Mouse (Mus musculus): Measurements from ENCODE around the gene Clasp1. TPM values are rescaled to one million over a fixed set of nuclear protein-coding genes. Genes with fewer than 3 reads are reported as not detected.

The Clasp1 gene
- polyA plus RNA-seq, 1 experiment from 2014 or later: 77.7 TPM

DNA sequence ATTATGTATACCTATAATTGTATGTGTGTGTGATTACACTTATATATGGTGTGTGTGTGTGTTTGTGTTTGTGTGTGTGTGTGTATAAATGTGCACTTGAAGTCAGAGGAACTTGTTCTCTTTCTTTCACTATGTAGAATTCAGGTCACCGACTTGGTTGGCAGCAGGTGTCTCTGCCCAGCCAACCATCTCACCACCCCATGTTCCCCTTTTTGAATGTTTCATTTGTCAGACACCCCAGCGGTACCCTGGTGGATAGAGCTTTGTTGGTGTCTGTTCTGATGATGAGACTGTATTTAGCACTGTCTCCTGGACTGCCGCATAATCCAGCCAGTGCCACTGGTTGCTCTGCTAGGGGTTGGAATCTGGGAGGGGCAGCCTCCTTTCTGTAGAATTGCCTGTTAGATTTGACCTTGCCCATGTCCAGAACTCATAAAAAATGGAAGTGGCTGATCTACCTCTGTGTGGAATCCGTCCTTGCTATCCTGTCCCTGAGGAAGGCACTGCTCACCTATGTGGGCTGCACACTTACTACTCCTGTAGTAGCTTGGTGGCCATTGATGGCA, 244.6 kb downstream of the Clasp1 start:
- no peak overlapping the region for H3K4me3 ChIP-seq (replicated peaks)
- no peaks in the 10 kb centered on the region; the same call in 1 of the 2 replicates for H3K4me1 ChIP-seq (replicated peaks)
- 75% methylated on average over 4 of the region's 4 CpGs for WGBS
- H3K9me3 ChIP-seq: no peaks in the 10 kb centered on the region
- no peak overlapping the region for H3K9ac ChIP-seq (replicated peaks)
- no peaks in the 10 kb centered on the region for H3K36me3 ChIP-seq
- ATAC-seq (ENCODE audit: insufficient number of reproducible peaks, insufficient read depth, low FRiP score, low TSS enrichment, low read depth): no peak
- no peak overlapping the region for H3K27ac ChIP-seq
- H3K27me3 ChIP-seq: peaks cover 9% of the 10 kb centered on the region
- no peak overlapping the region for H3K4me2 ChIP-seq

DNA sequence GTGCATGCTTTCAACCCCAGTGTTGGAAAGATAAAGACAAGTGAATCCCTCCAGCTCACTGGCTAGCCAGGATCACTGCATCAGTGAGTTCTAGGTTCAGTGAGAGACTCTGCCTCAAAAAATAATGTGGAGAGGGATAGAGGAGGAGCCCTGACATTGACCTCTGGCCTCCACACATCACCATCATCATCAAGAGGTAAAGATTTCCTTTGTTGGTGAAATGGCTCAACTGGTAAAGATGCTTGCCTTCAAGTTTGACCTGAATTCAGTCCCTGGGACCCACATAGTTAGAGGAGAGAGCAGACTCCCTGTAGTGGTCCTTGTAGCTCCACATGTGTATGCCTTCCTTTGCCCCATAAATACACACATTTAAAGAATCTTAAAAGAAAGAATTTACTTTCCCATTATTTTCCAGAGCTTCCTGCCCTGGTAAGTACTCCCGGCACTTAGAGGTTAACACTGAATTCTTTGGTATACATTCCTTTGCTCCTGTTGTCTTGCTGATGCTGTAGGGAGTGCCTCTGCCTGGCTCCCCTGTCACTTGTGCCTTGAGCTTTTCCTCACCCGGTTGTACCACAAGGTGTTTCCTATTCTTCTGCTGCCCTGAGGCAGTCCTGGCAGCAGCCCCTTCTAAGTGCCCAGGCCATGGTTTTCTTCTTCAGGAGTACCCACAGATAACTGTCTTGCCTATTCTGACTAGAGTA, 253.6 kb downstream of the Clasp1 start:
- Histone ChIP-seq H3K27ac (no peak overlapping the region), H3K9me3 (no peaks in the 10 kb centered on the region), H3K27me3 (no peaks in the 10 kb centered on the region), H3K4me3 (replicated peaks) (no peak overlapping the region), H3K36me3 (no peaks in the 10 kb centered on the region), H3K9ac (replicated peaks) (no peak overlapping the region), H3K4me1 (replicated peaks) (no peaks in the 10 kb centered on the region), H3K4me2 (no peak overlapping the region)
- no peak for ATAC-seq (ENCODE audit: insufficient number of reproducible peaks, insufficient read depth, low FRiP score, low TSS enrichment, low read depth)
- 69% methylated on average over 2 of the region's 2 CpGs for WGBS

DNA sequence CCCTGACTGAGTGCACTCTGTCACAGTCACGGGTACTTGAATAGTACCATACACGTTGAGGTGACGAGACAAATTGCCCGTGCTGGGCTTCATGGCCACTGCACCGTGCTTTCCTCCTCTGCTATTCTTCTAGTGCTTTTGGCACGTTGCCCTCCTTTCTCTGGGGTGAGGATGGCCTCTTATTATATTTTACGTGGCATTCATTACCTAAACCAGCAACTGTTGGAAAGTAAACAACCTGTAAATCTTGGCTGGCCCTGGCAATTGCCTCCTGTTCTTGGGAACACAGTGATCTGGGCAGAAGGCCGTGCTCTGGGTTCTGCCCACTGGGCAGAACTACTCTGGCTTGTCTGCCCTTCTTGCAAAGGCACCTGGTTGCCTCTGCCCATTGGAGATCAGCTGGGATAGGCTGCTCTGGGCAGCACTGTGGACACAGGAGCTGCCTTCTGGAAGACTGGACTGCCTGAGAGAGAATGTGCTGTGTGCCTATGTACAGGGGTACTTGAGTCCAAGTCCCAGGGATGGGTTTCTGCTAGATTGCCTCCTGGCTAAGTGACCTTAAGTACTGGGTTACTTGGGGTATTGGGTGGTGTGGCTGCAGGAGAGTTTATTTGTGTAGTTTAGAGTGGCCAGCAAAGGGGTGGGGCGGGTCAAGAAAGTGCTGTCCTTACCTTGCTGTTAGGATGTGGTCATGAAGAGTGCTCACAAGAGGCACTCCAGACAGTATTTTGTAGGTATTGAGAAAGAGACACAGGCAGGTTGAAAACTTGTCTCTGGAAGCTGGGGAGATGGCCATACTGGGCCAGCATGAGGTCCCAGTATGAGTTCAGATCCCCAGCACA, 254.5 kb downstream of the Clasp1 start:
- Histone ChIP-seq H3K9ac (replicated peaks) (no peak overlapping the region), H3K36me3 (no peaks in the 10 kb centered on the region), H3K4me3 (replicated peaks) (no peak overlapping the region), H3K9me3 (no peaks in the 10 kb centered on the region), H3K4me2 (no peak overlapping the region), H3K27ac (no peak overlapping the region), H3K4me1 (replicated peaks) (no peaks in the 10 kb centered on the region), H3K27me3 (no peaks in the 10 kb centered on the region)
- no peak for ATAC-seq (ENCODE audit: insufficient number of reproducible peaks, insufficient read depth, low FRiP score, low TSS enrichment, low read depth)
- 66% methylated on average over 9 of the region's 9 CpGs for WGBS

DNA sequence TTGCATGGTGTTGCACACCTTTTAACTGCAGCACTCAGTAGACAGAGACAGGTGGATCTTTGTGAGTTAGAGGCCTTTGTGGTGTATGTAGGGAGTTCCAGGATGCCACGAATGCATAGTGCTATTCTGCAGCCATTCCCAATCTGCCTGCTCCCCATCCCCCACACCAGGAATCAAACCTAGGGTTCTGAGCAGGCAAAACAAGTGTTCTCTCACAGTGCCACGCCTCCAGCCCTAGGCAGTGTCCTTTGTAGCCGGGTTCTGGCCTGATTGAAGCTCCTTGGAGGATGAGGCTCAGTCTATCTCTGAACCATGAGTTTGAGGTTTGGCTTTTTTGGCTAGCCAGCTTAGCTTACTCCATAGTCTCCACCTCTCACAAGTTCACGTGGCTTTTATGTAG, 256.8 kb downstream of the Clasp1 start:
- 68% methylated on average over 4 of the region's 4 CpGs for WGBS
- Histone ChIP-seq H3K27ac (no peak overlapping the region), H3K4me2 (no peak overlapping the region), H3K4me1 (replicated peaks) (no peaks in the 10 kb centered on the region), H3K4me3 (replicated peaks) (no peak overlapping the region), H3K9me3 (no peaks in the 10 kb centered on the region), H3K36me3 (no peaks in the 10 kb centered on the region), H3K27me3 (no peaks in the 10 kb centered on the region), H3K9ac (replicated peaks) (no peak overlapping the region)
- no peak for ATAC-seq (ENCODE audit: insufficient number of reproducible peaks, insufficient read depth, low FRiP score, low TSS enrichment, low read depth)

DNA sequence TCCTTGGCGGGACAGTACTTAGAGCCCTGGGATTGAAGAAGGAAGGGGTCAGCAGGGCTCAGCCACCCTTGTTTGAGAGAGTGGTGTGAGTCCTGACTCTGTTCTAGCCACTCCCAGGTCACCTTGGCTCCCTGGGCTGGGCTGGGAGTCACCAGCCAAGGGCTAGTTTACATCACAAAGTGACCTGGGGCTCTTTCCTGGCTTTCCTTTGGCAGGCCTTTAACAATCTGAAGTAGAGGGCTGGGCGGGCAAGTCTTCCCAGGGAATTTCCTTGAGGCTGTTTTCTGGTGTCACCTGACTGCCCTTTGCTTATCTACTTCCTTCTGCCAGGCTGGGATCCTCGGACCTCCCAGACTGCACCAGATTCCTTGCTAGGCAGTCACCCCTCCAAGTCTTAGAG, 259.2 kb downstream of the Clasp1 start:
- Histone ChIP-seq H3K9ac (replicated peaks) (no peak overlapping the region), H3K4me1 (replicated peaks) (no peaks in the 10 kb centered on the region), H3K27me3 (no peaks in the 10 kb centered on the region), H3K4me2 (no peak overlapping the region), H3K36me3 (no peaks in the 10 kb centered on the region), H3K4me3 (replicated peaks) (no peak overlapping the region), H3K9me3 (no peaks in the 10 kb centered on the region), H3K27ac (no peak overlapping the region)
- no peak for ATAC-seq (ENCODE audit: insufficient number of reproducible peaks, insufficient read depth, low FRiP score, low TSS enrichment, low read depth)
- WGBS: 9% methylated on average over 3 of the region's 3 CpGs

DNA sequence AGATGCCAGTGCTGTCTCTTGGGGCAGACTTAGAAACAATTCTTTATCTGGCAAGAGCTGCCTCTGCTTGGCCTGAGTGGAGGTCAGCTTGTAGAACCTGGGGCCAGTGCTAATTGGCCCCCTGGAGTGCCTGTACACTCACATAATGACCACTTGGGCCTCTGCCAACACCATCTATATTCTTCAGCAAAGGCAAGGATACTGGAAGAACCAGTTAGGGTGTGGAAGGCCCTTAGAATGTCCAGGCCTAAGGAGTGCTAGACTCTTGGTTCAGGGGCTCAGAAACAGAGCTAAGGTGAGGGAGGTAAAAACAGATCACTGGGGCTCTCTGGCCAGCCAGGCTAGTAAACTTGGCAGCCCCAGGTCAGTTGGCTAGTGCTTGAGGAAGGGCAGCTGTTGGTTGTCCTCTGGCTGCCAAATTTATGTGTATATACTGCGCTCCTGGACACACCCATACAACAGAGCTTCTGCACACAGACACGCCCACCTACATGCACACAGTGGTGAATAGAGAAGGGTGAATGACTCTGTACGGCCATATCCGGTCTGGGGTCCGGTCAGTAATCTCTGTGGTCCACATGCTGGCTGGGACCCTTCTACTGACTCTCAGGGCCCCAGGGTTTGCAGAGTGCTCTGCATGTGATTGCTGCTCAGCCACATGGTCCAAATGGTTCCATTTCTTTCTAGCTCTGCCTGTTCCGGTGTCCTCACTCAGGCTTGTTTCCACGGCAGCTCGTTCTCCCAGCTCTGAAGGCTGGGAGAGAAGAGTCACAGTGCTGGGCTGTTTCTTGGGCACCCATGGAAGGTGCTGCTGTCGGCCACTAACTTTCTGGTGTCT, 261.3 kb downstream of the Clasp1 start:
- no peaks in the 10 kb centered on the region for H3K36me3 ChIP-seq
- H3K4me1 ChIP-seq (replicated peaks): no peaks in the 10 kb centered on the region
- H3K27ac ChIP-seq: no peak overlapping the region
- no peak for ATAC-seq (ENCODE audit: insufficient number of reproducible peaks, insufficient read depth, low FRiP score, low TSS enrichment, low read depth)
- H3K27me3 ChIP-seq: no peaks in the 10 kb centered on the region
- no peaks in the 10 kb centered on the region for H3K9me3 ChIP-seq
- H3K4me2 ChIP-seq: no peak overlapping the region
- H3K4me3 ChIP-seq (replicated peaks): no peak overlapping the region
- WGBS: 79% methylated on average over 9 of the region's 9 CpGs
- H3K9ac ChIP-seq (replicated peaks): no peak overlapping the region

DNA sequence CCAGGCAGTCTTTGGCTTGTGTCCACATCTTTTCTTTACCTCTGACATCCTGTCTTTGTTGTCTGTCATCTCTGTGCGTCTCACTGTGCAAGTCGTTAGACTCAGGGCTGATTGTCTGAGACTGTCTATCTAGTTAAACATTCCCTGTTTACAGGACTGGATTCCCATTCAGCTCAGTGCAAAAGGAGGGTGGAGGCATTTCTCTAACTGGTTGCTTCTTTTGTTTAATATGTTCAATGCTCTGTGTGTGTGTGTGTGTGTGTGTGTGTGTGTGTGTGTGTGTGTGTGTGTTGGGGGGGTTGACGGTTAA, 261.9 kb downstream of the Clasp1 start:
- Histone ChIP-seq H3K4me1 (replicated peaks) (no peaks in the 10 kb centered on the region), H3K9me3 (no peaks in the 10 kb centered on the region), H3K4me2 (no peak overlapping the region), H3K27ac (no peak overlapping the region), H3K36me3 (no peaks in the 10 kb centered on the region), H3K4me3 (replicated peaks) (no peak overlapping the region), H3K27me3 (no peaks in the 10 kb centered on the region), H3K9ac (replicated peaks) (no peak overlapping the region)
- 79% methylated on average over 3 of the region's 3 CpGs for WGBS
- no peak for ATAC-seq (ENCODE audit: insufficient number of reproducible peaks, insufficient read depth, low FRiP score, low TSS enrichment, low read depth)

DNA sequence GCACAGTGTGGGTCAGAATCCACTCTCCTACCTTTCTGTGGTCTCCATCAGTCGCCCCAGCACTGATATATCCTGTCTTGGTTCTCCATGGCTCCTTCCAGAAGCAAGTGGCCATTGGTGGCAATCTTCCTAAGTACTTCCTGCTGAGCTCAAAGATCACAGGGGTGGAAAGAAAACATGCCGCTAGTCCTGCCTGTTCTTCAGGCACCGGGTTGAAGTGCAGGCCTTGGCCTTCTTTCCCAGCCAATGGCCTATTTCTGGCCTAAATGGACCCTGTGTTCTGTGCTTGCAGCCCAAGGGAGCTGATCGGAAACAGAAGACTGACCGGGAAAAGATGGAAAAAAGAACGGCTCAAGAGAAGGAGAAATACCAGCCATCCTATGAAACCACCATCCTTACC, 269.9 kb downstream of the Clasp1 start:
- no peaks in the 10 kb centered on the region for H3K9me3 ChIP-seq
- no peaks in the 10 kb centered on the region for H3K36me3 ChIP-seq
- H3K27ac ChIP-seq: no peak overlapping the region
- no peak for ATAC-seq (ENCODE audit: insufficient number of reproducible peaks, insufficient read depth, low FRiP score, low TSS enrichment, low read depth)
- no peak overlapping the region for H3K9ac ChIP-seq (replicated peaks)
- H3K4me1 ChIP-seq (replicated peaks): no peaks in the 10 kb centered on the region; the same call in 1 of the 2 replicates
- 79% methylated on average over 6 of the region's 6 CpGs for WGBS
- H3K4me2 ChIP-seq: no peak overlapping the region
- H3K27me3 ChIP-seq: no peaks in the 10 kb centered on the region
- no peak overlapping the region for H3K4me3 ChIP-seq (replicated peaks)

DNA sequence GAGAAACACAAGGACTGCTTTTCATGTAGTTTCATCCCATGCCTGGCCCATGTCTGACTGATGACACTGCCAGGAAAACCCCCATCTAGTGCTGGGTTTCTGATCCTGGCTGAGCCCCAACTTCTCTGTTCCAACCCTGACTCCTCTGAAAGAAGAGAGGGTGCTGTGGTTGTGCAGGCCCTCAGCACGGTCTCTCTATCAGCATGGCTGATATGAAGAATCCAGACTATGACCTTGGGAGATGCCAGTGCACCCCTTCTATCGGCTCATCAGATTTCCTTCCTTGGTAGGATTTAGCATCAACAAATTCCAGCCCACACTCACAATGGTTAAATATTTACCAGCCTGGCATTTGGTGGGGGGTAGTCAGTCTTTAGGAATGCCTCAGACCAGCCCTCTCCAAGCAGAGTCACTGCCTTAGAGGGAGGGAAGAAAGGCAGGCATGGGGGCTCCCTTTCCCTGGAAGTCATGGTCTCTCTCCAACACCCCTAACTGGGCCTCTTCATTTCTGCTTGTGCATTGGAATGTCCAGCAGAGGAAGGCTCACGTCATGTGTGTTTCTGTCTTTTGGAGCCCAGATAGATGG, 272.1 kb downstream of the Clasp1 start:
- H3K9me3 ChIP-seq: no peaks in the 10 kb centered on the region
- no peaks in the 10 kb centered on the region for H3K27me3 ChIP-seq
- H3K27ac ChIP-seq: no peak overlapping the region
- WGBS: 71% methylated on average over 3 of the region's 3 CpGs
- H3K36me3 ChIP-seq: no peaks in the 10 kb centered on the region
- no peak overlapping the region for H3K4me3 ChIP-seq (replicated peaks)
- no peaks in the 10 kb centered on the region; the same call in 1 of the 2 replicates for H3K4me1 ChIP-seq (replicated peaks)
- no peak overlapping the region for H3K9ac ChIP-seq (replicated peaks)
- ATAC-seq (ENCODE audit: insufficient number of reproducible peaks, insufficient read depth, low FRiP score, low TSS enrichment, low read depth): no peak
- H3K4me2 ChIP-seq: no peak overlapping the region
